Mouse (Mus musculus): ENCODE measurements around the gene Gm5431. TPM values are rescaled to one million over a fixed set of nuclear protein-coding genes. Genes with fewer than 3 reads are reported as not detected.
"Not testable (repeated sequence)": the region's sequence is repeated elsewhere in the genome, so short reads cannot be mapped to it uniquely, and the experiment has no call there.

Gene Gm5431
- total RNA-seq (2017) = 6.7 to 9.7 TPM (median 8.8 TPM) in 3 replicates

GRCm38 (mm10) chr11:48902021-48902420 is at the start of gene Gm5431:
Gm5431 (minus strand) TSS chr11:48902214.
- peak; percentile 56 for ATAC-seq (replicated peaks; ENCODE audit: insufficient number of reproducible peaks, low FRiP score, low TSS enrichment, poor library complexity, severe bottlenecking)

- not testable (repeated sequence) for ATAC-seq (replicated peaks; ENCODE audit: insufficient number of reproducible peaks, low FRiP score, low TSS enrichment, poor library complexity, severe bottlenecking)
Measured at GRCm38 (mm10) chr11:48946090-48946489, 44.1 kb upstream of the Gm5431 start, which contains the start of gene Psme2b. Psme2b (minus strand) TSS chr11:48946190.

GRCm38 (mm10) chr11:48939286-48939685 is 37.3 kb upstream of the Gm5431 start:
- ATAC-seq (replicated peaks; ENCODE audit: insufficient number of reproducible peaks, low FRiP score, low TSS enrichment, poor library complexity, severe bottlenecking) = not testable (repeated sequence)

- ATAC-seq (replicated peaks; ENCODE audit: insufficient number of reproducible peaks, low FRiP score, low TSS enrichment, poor library complexity, severe bottlenecking) = peak; percentile 50; the same call in 1 of the 2 replicates
Measured at GRCm38 (mm10) chr11:48935291-48935690, 33.3 kb upstream of the Gm5431 start.

GRCm38 (mm10) chr11:48933923-48934322 is 31.9 kb upstream of the Gm5431 start:
- ATAC-seq (replicated peaks; ENCODE audit: insufficient number of reproducible peaks, low FRiP score, low TSS enrichment, poor library complexity, severe bottlenecking) = not testable (repeated sequence)

- not testable (repeated sequence) for ATAC-seq (replicated peaks; ENCODE audit: insufficient number of reproducible peaks, low FRiP score, low TSS enrichment, poor library complexity, severe bottlenecking)
Measured at GRCm38 (mm10) chr11:48933422-48933821, 31.4 kb upstream of the Gm5431 start.

GRCm38 (mm10) chr11:48928068-48928467 is 26.1 kb upstream of the Gm5431 start:
- 0 out of 2 replicates have a peak, but pooled peaks have one; percentile 13 for ATAC-seq (replicated peaks; ENCODE audit: insufficient number of reproducible peaks, low FRiP score, low TSS enrichment, poor library complexity, severe bottlenecking)

GRCm38 (mm10) chr11:48926437-48926836 is 24.4 kb upstream of the Gm5431 start:
- not testable (repeated sequence) for ATAC-seq (replicated peaks; ENCODE audit: insufficient number of reproducible peaks, low FRiP score, low TSS enrichment, poor library complexity, severe bottlenecking)

GRCm38 (mm10) chr11:48923818-48924217 is 21.8 kb upstream of the Gm5431 start:
- peak; percentile 62 for ATAC-seq (replicated peaks; ENCODE audit: insufficient number of reproducible peaks, low FRiP score, low TSS enrichment, poor library complexity, severe bottlenecking)

- ATAC-seq (replicated peaks; ENCODE audit: insufficient number of reproducible peaks, low FRiP score, low TSS enrichment, poor library complexity, severe bottlenecking) = no peak
Measured at GRCm38 (mm10) chr11:48918380-48918779, 16.4 kb upstream of the Gm5431 start.

- ATAC-seq (replicated peaks; ENCODE audit: insufficient number of reproducible peaks, low FRiP score, low TSS enrichment, poor library complexity, severe bottlenecking) = 0 out of 2 replicates have a peak, but pooled peaks have one; percentile 66
Measured at GRCm38 (mm10) chr11:48913611-48914010, 11.6 kb upstream of the Gm5431 start.

- no peak for ATAC-seq (replicated peaks; ENCODE audit: insufficient number of reproducible peaks, low FRiP score, low TSS enrichment, poor library complexity, severe bottlenecking)
Measured at GRCm38 (mm10) chr11:48908459-48908858, 6.4 kb upstream of the Gm5431 start.

- ATAC-seq (replicated peaks; ENCODE audit: insufficient number of reproducible peaks, low FRiP score, low TSS enrichment, poor library complexity, severe bottlenecking) = peak; percentile 14; the same call in 1 of the 2 replicates
Measured at GRCm38 (mm10) chr11:48901567-48901930, 465 bp downstream of the Gm5431 start.

GRCm38 (mm10) chr11:48900654-48901566 is 1.1 kb downstream of the Gm5431 start:
- ATAC-seq (replicated peaks; ENCODE audit: insufficient number of reproducible peaks, low FRiP score, low TSS enrichment, poor library complexity, severe bottlenecking) = peak; percentile 85

GRCm38 (mm10) chr11:48898812-48899431 is 3.1 kb downstream of the Gm5431 start:
- no peak for ATAC-seq (replicated peaks; ENCODE audit: insufficient number of reproducible peaks, low FRiP score, low TSS enrichment, poor library complexity, severe bottlenecking)

GRCm38 (mm10) chr11:48876680-48877079 is 25.3 kb downstream of the Gm5431 start:
- ATAC-seq (replicated peaks; ENCODE audit: insufficient number of reproducible peaks, low FRiP score, low TSS enrichment, poor library complexity, severe bottlenecking) = no peak

GRCm38 (mm10) chr11:48875343-48875837 is 26.6 kb downstream of the Gm5431 start:
- not testable (repeated sequence) for ATAC-seq (replicated peaks; ENCODE audit: insufficient number of reproducible peaks, low FRiP score, low TSS enrichment, poor library complexity, severe bottlenecking)

- peak; percentile 27; the same call in 1 of the 2 replicates for ATAC-seq (replicated peaks; ENCODE audit: insufficient number of reproducible peaks, low FRiP score, low TSS enrichment, poor library complexity, severe bottlenecking)
Measured at GRCm38 (mm10) chr11:48874465-48874864, 27.5 kb downstream of the Gm5431 start.

GRCm38 (mm10) chr11:48873591-48874290 is 28.3 kb downstream of the Gm5431 start:
- no peak for ATAC-seq (replicated peaks; ENCODE audit: insufficient number of reproducible peaks, low FRiP score, low TSS enrichment, poor library complexity, severe bottlenecking)
